Comparison of ENCODE assay signal across 8 mouse cellular contexts in the genomic region with DNA sequence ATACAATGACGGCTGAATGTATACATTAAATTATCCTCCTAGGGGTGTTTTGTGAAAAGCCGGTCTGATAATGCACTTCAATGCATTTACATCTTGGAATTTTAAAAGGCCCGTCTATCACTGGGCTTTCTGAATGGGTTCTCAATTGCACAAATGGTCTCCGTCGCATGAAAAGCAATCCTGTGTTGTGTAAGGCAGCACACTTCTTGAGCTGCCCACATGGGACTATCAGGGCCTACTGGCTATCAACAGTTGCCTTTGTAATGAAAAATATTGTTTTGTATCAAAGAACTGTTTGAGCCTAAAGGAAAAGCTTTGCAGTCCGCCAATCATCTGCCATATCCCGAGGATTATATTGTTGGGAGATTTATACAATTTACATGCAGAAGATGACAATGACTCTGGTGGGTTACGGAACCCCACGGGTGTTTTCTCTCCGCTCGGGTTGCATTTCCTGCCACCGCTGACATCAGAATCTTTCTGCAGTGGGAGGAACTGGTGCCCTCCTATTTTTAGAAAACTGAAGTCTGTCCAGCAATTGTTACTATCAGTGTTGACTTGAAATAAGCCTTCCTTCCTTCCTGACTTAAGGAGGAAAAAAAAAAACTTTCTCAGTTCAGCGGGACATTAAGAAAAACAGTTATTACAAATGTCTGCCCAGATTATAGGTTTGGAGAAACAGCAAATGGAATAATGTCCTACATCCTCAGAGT.
DNase-seq lines count a peak whose midpoint lies in the region; ATAC-seq and TF ChIP-seq lines count a peak whose summit lies in the region.
"Had no signal": no experiment of that assay in that cellular context is flagged by ENCODE, and none has a peak within 500 bp of the region (broad histone marks: within the 10 kb centered on the region; RNA-seq: fewer than 3 reads in every experiment).

No protein-coding gene starts in this region.

- H3K4me3 ChIP-seq in bone marrow macrophage, adult 2 months (ENCODE audit: insufficient read depth, low read length), result peak overlapping the region; percentile 34
- no peak overlapping the region for H3K4me3 ChIP-seq in embryonic facial prominence, embryonic 15.5 days (replicated peaks)
- no peak overlapping the region for H3K4me3 ChIP-seq in kidney, adult 2 months (ENCODE audit: insufficient read depth, low read depth, low read length)
- H3K4me3 ChIP-seq in neural tube, embryonic 15.5 days (replicated peaks), result no peak overlapping the region

- no peak overlapping the region for H3K4me2 ChIP-seq in embryonic facial prominence, embryonic 15.5 days (replicated peaks)
- no peak overlapping the region for H3K4me2 ChIP-seq in neural tube, embryonic 15.5 days

- no peak for TF ChIP-seq CTCF in bone marrow macrophage, adult 2 months (IDR thresholded peaks at IDR 0.05; ENCODE audit: low read depth, low read length)
- no peak for TF ChIP-seq CTCF in kidney, adult 2 months (conservative IDR thresholded peaks at IDR 0.05; ENCODE audit: insufficient read depth, insufficient read length, low read depth, low read length)

- ATAC-seq in embryonic facial prominence, embryonic 15.5 days (ENCODE audit: insufficient number of reproducible peaks, low FRiP score, low TSS enrichment, low read depth), result no peak
- no peak for ATAC-seq in neural tube, embryonic 15.5 days (ENCODE audit: low FRiP score)

- 45% methylated on average over 13 of the region's 13 CpGs for WGBS in embryonic facial prominence, embryonic 15.5 days
- 61% methylated on average over 13 of the region's 13 CpGs for WGBS in kidney, adult 2 months
- WGBS in neural tube, embryonic 15.5 days, result 49% methylated on average over 13 of the region's 13 CpGs

- no peaks in the 10 kb centered on the region for H3K9me3 ChIP-seq in embryonic facial prominence, embryonic 15.5 days (replicated peaks)
- H3K9me3 ChIP-seq in neural tube, embryonic 15.5 days (replicated peaks), result no peaks in the 10 kb centered on the region

- DNase-seq in kidney, adult 2 months, result peak; percentile 73
- DNase-seq in lung, postnatal 14 days, result peak; percentile 37
- DNase-seq in yolk sac, embryonic 10.5 days (ENCODE audit: low spot score), result no peak
- no peak for DNase-seq in left cerebral cortex, adult 9 months (ENCODE audit: low spot score in 2 of 2)
- DNase-seq: layer of hippocampus, adult 9-11 months had no signal

- H3K27ac ChIP-seq in bone marrow macrophage, adult 2 months (ENCODE audit: insufficient read depth, low read depth, low read length), result peak overlapping the region; percentile 79
- 0 out of 2 replicates have a peak overlapping the region, but pooled peaks have one; percentile 34 for H3K27ac ChIP-seq in embryonic facial prominence, embryonic 15.5 days (replicated peaks)
- peak overlapping the region; percentile 82 for H3K27ac ChIP-seq in kidney, adult 2 months (ENCODE audit: insufficient read depth, low read depth, low read length)
- H3K27ac ChIP-seq in neural tube, embryonic 15.5 days (replicated peaks), result no peak overlapping the region

- TF ChIP-seq POLR2A in bone marrow macrophage, adult 2 months (IDR thresholded peaks at IDR 0.05; ENCODE audit: borderline replicate concordance, low read depth, low read length), result no peak
- TF ChIP-seq POLR2A in kidney, adult 2 months (IDR thresholded peaks at IDR 0.05; ENCODE audit: low read depth, low read length), result no peak

- H3K4me1 ChIP-seq in bone marrow macrophage, adult 2 months (ENCODE audit: control insufficient read depth, insufficient read depth, low read length), result peaks cover 18% of the 10 kb centered on the region
- H3K4me1 ChIP-seq in embryonic facial prominence, embryonic 15.5 days, result 0 out of 2 replicates have a peak, but pooled peaks cover 4% of the 10 kb centered on the region
- H3K4me1 ChIP-seq in kidney, adult 2 months (ENCODE audit: control insufficient read depth, insufficient read depth, low read length), result no peaks in the 10 kb centered on the region
- no peaks in the 10 kb centered on the region for H3K4me1 ChIP-seq in neural tube, embryonic 15.5 days

- no peaks in the 10 kb centered on the region for H3K27me3 ChIP-seq in embryonic facial prominence, embryonic 15.5 days
- no peaks in the 10 kb centered on the region for H3K27me3 ChIP-seq in kidney, adult 2 months (replicated peaks; ENCODE audit: control insufficient read depth, insufficient read depth, low read length)
- no peaks in the 10 kb centered on the region for H3K27me3 ChIP-seq in neural tube, embryonic 15.5 days (replicated peaks)

- H3K36me3 ChIP-seq in embryonic facial prominence, embryonic 15.5 days, result no peaks in the 10 kb centered on the region
- no peaks in the 10 kb centered on the region for H3K36me3 ChIP-seq in kidney, adult 2 months (ENCODE audit: control insufficient read depth, insufficient read depth, low read length)
- H3K36me3 ChIP-seq in neural tube, embryonic 15.5 days, result no peaks in the 10 kb centered on the region

- H3K9ac ChIP-seq in embryonic facial prominence, embryonic 15.5 days, result no peak overlapping the region
- no peak overlapping the region for H3K9ac ChIP-seq in neural tube, embryonic 15.5 days (replicated peaks)

Comparison
In these comparisons a context has a peak if more than half of its experiments do, and no peak if none do; other contexts are left out.
1. DNase-seq: peak in kidney, adult 2 months (single experiment) and lung, postnatal 14 days (single experiment); none in yolk sac, embryonic 10.5 days (single experiment) and left cerebral cortex, adult 9 months (0 of 2).